9 mouse cellular contexts compared by ENCODE assay signal in genomic region chr2:181677755-181678098, GRCm38 (mm10). TPM values are rescaled to one million over a fixed set of nuclear protein-coding genes. Genes with fewer than 3 reads are reported as not detected.
DNase-seq lines count a peak whose midpoint lies in the region; ATAC-seq and TF ChIP-seq lines count a peak whose summit lies in the region.
"Had no signal": no experiment of that assay in that cellular context is flagged by ENCODE, and none has a peak within 500 bp of the region (broad histone marks: within the 10 kb centered on the region; RNA-seq: fewer than 3 reads in every experiment).

No protein-coding gene starts in this region.

- no peak for DNase-seq in gastrocnemius, adult 2 months
- DNase-seq in gastrocnemius, adult 18-20 months (ENCODE audit: low spot score): no peak
- no peak for DNase-seq in liver, adult 2 months (ENCODE audit: extremely low read depth, low read depth, low spot score)
- DNase-seq in lung, postnatal 10 days: peak; percentile 60
- no peak for DNase-seq in cerebellum, adult 18-20 months
- no peak for DNase-seq in spleen, postnatal 36 days (ENCODE audit: low spot score in 2 of 2)
- DNase-seq: liver, embryonic 13.5 days had no signal

- H3K4me3 ChIP-seq in gastrocnemius, adult 2 months: peak overlapping the region; percentile 45
- H3K4me3 ChIP-seq in liver, adult 2 months (ENCODE audit: insufficient read depth, low read depth, low read length): no peak overlapping the region
- no peak overlapping the region for H3K4me3 ChIP-seq in liver, embryonic 12.5 days
- H3K4me3 ChIP-seq in kidney, embryonic 14.5 days (ENCODE audit: low read length): no peak overlapping the region
- H3K4me3 ChIP-seq: liver, embryonic 13.5 days had no signal

- TF ChIP-seq CTCF in gastrocnemius, adult 2 months (IDR thresholded peaks at IDR 0.05): no peak
- TF ChIP-seq CTCF in liver, adult 2 months (IDR thresholded peaks at IDR 0.05; ENCODE audit: low read depth, low read length): no peak

- intact Hi-C loops in gastrocnemius, adult 2 months (cut with DNase I): loop anchor here (1.0 kb wide), 1 partner anchor 18 kb away; no protein-coding TSS in a partner anchor

- peaks cover 8% of the 10 kb centered on the region; the same call in 1 of the 2 replicates for H3K4me1 ChIP-seq in liver, adult 2 months (ENCODE audit: control insufficient read depth, insufficient read depth, low read length)
- peaks cover 43% of the 10 kb centered on the region for H3K4me1 ChIP-seq in liver, embryonic 12.5 days
- peaks cover 15% of the 10 kb centered on the region for H3K4me1 ChIP-seq in kidney, embryonic 14.5 days (ENCODE audit: control insufficient read depth, insufficient read depth, low read length)

- H3K36me3 ChIP-seq in liver, adult 2 months (ENCODE audit: control insufficient read depth, insufficient read depth, low read length): no peaks in the 10 kb centered on the region
- H3K36me3 ChIP-seq in liver, embryonic 12.5 days: no peaks in the 10 kb centered on the region
- no peaks in the 10 kb centered on the region for H3K36me3 ChIP-seq in kidney, embryonic 14.5 days (ENCODE audit: control insufficient read depth, insufficient read depth, low read length)
- H3K36me3 ChIP-seq: liver, embryonic 13.5 days had no signal

- no peaks in the 10 kb centered on the region for H3K79me2 ChIP-seq in liver, adult 2 months (ENCODE audit: control insufficient read depth, insufficient read depth, low read length)

- H3K27ac ChIP-seq in gastrocnemius, adult 2 months: peak overlapping the region; percentile 87
- peak overlapping the region; percentile 77 for H3K27ac ChIP-seq in liver, adult 2 months (replicated peaks; ENCODE audit: insufficient read depth, low read depth, low read length)
- no peak overlapping the region for H3K27ac ChIP-seq in liver, embryonic 12.5 days
- H3K27ac ChIP-seq in kidney, embryonic 14.5 days (ENCODE audit: low read depth, low read length): 0 out of 2 replicates have a peak overlapping the region, but pooled peaks have one; percentile 24
- H3K27ac ChIP-seq: liver, embryonic 13.5 days had no signal

- no peak for TF ChIP-seq POLR2A in liver, adult 2 months (IDR thresholded peaks at IDR 0.05; ENCODE audit: extremely low read depth, insufficient read depth, low read length)

- no peak overlapping the region for H3K9ac ChIP-seq in liver, adult 2 months (ENCODE audit: low read depth, low read length)
- no peak overlapping the region for H3K9ac ChIP-seq in liver, embryonic 12.5 days
- H3K9ac ChIP-seq in kidney, embryonic 14.5 days (ENCODE audit: low read depth, low read length): no peak overlapping the region
- H3K9ac ChIP-seq: liver, embryonic 13.5 days had no signal

- no peaks in the 10 kb centered on the region for H3K27me3 ChIP-seq in liver, adult 2 months (ENCODE audit: control insufficient read depth, insufficient read depth, low read length)
- peaks cover 48% of the 10 kb centered on the region for H3K27me3 ChIP-seq in liver, embryonic 12.5 days (replicated peaks)
- H3K27me3 ChIP-seq in kidney, embryonic 14.5 days (ENCODE audit: control insufficient read depth, insufficient read depth, low read length): peaks cover 10% of the 10 kb centered on the region

- H3K9me3 ChIP-seq in liver, embryonic 12.5 days (replicated peaks): no peaks in the 10 kb centered on the region
- H3K9me3 ChIP-seq in kidney, embryonic 14.5 days (ENCODE audit: control insufficient read depth, low read length): no peaks in the 10 kb centered on the region
- H3K9me3 ChIP-seq: liver, embryonic 13.5 days had no signal

- 36% methylated on average over 3 of the region's 3 CpGs for WGBS in liver, adult 2 months
- WGBS in liver, embryonic 12.5 days (ENCODE audit: insufficient replicate concordance): 31% methylated on average over 3 of the region's 3 CpGs
- WGBS in kidney, embryonic 14.5 days: 58% methylated on average over 3 of the region's 3 CpGs

- no peak overlapping the region for H3K4me2 ChIP-seq in liver, embryonic 12.5 days
- no peak overlapping the region for H3K4me2 ChIP-seq in kidney, embryonic 14.5 days (replicated peaks; ENCODE audit: low read depth, low read length)
- H3K4me2 ChIP-seq: liver, embryonic 13.5 days had no signal

- no peak for ATAC-seq in liver, embryonic 12.5 days
- ATAC-seq in kidney, embryonic 14.5 days (ENCODE audit: low FRiP score, low TSS enrichment): no peak

RNA-seq across cellular contexts. Expression of gene Tcea2, which starts 2.4 kb away (rescaled TPM):
- total RNA-seq in gastrocnemius, adult 2 months (2021): 1 to 10 TPM; 6.9 to 7.6 TPM
- 1 to 10 TPM; 6.6 to 6.9 TPM for total RNA-seq in gastrocnemius, adult 18-20 months (2021)
- 1.1 and 1.4 TPM in 2 replicates for total RNA-seq in liver, adult 2 months (2014; rRNA removed)
- polyA plus RNA-seq in liver, adult 2 months (2012; rRNA removed): 1.8 and 2.8 TPM in 2 replicates
- 4.6 and 4.7 TPM in 2 replicates for polyA plus RNA-seq in liver, embryonic 12.5 days (2016; fragmentation: Nextera tagmentation; extraction: Ambion mirVana)
- 24.5 and 24.8 TPM in 2 replicates for polyA plus RNA-seq in kidney, embryonic 14.5 days (2014; fragmentation: Nextera tagmentation; extraction: Ambion mirVana)

RNA-seq across cellular contexts. Expression of gene Sox18, which starts 6.3 kb away (rescaled TPM):
- 10 to 100 TPM; 10.4 to 15.3 TPM for total RNA-seq in gastrocnemius, adult 2 months (2021)
- 10 to 100 TPM in 1 of 2 experiments, 1 to 10 TPM in 1; 9.7 to 22.1 TPM for total RNA-seq in gastrocnemius, adult 18-20 months (2021)
- total RNA-seq in liver, adult 2 months (2014; rRNA removed): 1.4 and 2.9 TPM in 2 replicates
- polyA plus RNA-seq in liver, adult 2 months (2012; rRNA removed): 8.0 and 9.8 TPM in 2 replicates
- 9.4 and 10.4 TPM in 2 replicates for polyA plus RNA-seq in liver, embryonic 12.5 days (2016; fragmentation: Nextera tagmentation; extraction: Ambion mirVana)
- polyA plus RNA-seq in kidney, embryonic 14.5 days (2014; fragmentation: Nextera tagmentation; extraction: Ambion mirVana): 36.8 and 40.5 TPM in 2 replicates

RNA-seq across cellular contexts. Expression of gene Rgs19, which starts 16.1 kb away (rescaled TPM):
- total RNA-seq in gastrocnemius, adult 2 months (2021): 1 to 10 TPM; 2.7 to 2.8 TPM
- total RNA-seq in gastrocnemius, adult 18-20 months (2021): 1 to 10 TPM; 2.4 to 4.3 TPM
- total RNA-seq in liver, adult 2 months (2014; rRNA removed): 1.5 and 3.2 TPM in 2 replicates
- polyA plus RNA-seq in liver, adult 2 months (2012; rRNA removed): 4.5 and 7.8 TPM in 2 replicates
- polyA plus RNA-seq in liver, embryonic 12.5 days (2016; fragmentation: Nextera tagmentation; extraction: Ambion mirVana): 24.0 and 26.9 TPM in 2 replicates
- 70.8 and 71.9 TPM in 2 replicates for polyA plus RNA-seq in kidney, embryonic 14.5 days (2014; fragmentation: Nextera tagmentation; extraction: Ambion mirVana)

RNA-seq across cellular contexts. Expression of gene Lkaaear1, which starts 20.5 kb away (rescaled TPM):
- not detected for total RNA-seq in gastrocnemius, adult 2 months (2021)
- total RNA-seq in gastrocnemius, adult 18-20 months (2021): not detected
- not detected in 2 replicates for total RNA-seq in liver, adult 2 months (2014; rRNA removed)
- polyA plus RNA-seq in liver, adult 2 months (2012; rRNA removed): not detected in 2 replicates
- not detected in 2 replicates for polyA plus RNA-seq in liver, embryonic 12.5 days (2016; fragmentation: Nextera tagmentation; extraction: Ambion mirVana)
- not detected in 2 replicates for polyA plus RNA-seq in kidney, embryonic 14.5 days (2014; fragmentation: Nextera tagmentation; extraction: Ambion mirVana)
- polyA plus RNA-seq: liver, embryonic 13.5 days had no signal

RNA-seq across cellular contexts. Expression of gene Gm29797, which starts 20.9 kb away (rescaled TPM):
- total RNA-seq in gastrocnemius, adult 2 months (2021): not detected
- total RNA-seq in gastrocnemius, adult 18-20 months (2021): not detected
- total RNA-seq in liver, adult 2 months (2014; rRNA removed): not detected in 2 replicates
- not detected in 2 replicates for polyA plus RNA-seq in liver, adult 2 months (2012; rRNA removed)
- not detected in 2 replicates for polyA plus RNA-seq in liver, embryonic 12.5 days (2016; fragmentation: Nextera tagmentation; extraction: Ambion mirVana)
- polyA plus RNA-seq in kidney, embryonic 14.5 days (2014; fragmentation: Nextera tagmentation; extraction: Ambion mirVana): 0.63 TPM in 1 of 2 replicates, not detected in the other
- polyA plus RNA-seq: liver, embryonic 13.5 days had no signal
